Mouse (Mus musculus) E14TG2a.4 (cell line): Measurements from ENCODE around the gene Cox5b.

Source experiments
- CTCF ChIP-seq: conservative IDR thresholded peaks from 2 replicates; pipeline ENCODE4 v1.5.1; 2014; ENCODE audit warnings: low read length
- NANOG ChIP-seq: IDR thresholded peaks from 2 replicates; pipeline ENCODE4 v1.6.1; 2014; ENCODE audit warnings: borderline replicate concordance, low read length, mixed read lengths
- POU5F1 ChIP-seq: IDR thresholded peaks from 2 replicates; pipeline ENCODE4 v1.6.1; 2014; ENCODE audit warnings: low read length, borderline replicate concordance

GRCm38 (mm10) chr1:36644615-36645007 lies 46.6 kb upstream of the Cox5b start:
- TF ChIP-seq CTCF: no peak
- TF ChIP-seq NANOG: no peak
- no peak for TF ChIP-seq POU5F1
